Mouse (Mus musculus): ENCODE measurements around the gene Gm20517. TPM values are rescaled to one million over a fixed set of nuclear protein-coding genes. Genes with fewer than 3 reads are reported as not detected.
A peak's percentile ranks its signal among the peaks of the same experiment; 100 is the strongest.

Gene Gm20517
- total and polyA plus RNA-seq, 3 experiments, result 1.9 to 2.9 TPM; not detected in 1

GRCm38 (mm10) chr17:47609182-47609581 lies 2.2 kb upstream of the Gm20517 start:
- peak overlapping the region; percentile 80 for H3K9ac ChIP-seq (ENCODE audit: control insufficient read depth, low read depth, low read length, poor library complexity, severe bottlenecking)
- peaks cover 10 to 28% of the 10 kb centered on the region in 2 experiments for H3K36me3 ChIP-seq (ENCODE audit: control insufficient read depth in 1 of 2, insufficient read depth in 2 of 2, low read length in 2 of 2)
- H3K27ac ChIP-seq (ENCODE audit: control insufficient read depth, low read depth, low read length), result peak overlapping the region; percentile 21; the same call in 1 of the 2 replicates
- TF ChIP-seq ZNF384 (IDR thresholded peaks at IDR 0.05; ENCODE audit: low read depth, low read length) (peak; percentile 73), GABPA (IDR thresholded peaks at IDR 0.05; ENCODE audit: low read depth, low read length) (no peak)
- H3K27me3 ChIP-seq (ENCODE audit: control insufficient read depth in 1 of 2, insufficient read depth in 2 of 2, low read length in 2 of 2), result no peaks in the 10 kb centered on the region
- peak overlapping the region in 1 of 2 experiments; percentile 77; a peak in 2 of 4 replicates for H3K4me3 ChIP-seq (ENCODE audit: control insufficient read depth in 1 of 2, insufficient read depth in 1 of 2, low read depth in 2 of 2, low read length in 2 of 2)
- H3K9me3 ChIP-seq (replicated peaks; ENCODE audit: insufficient read depth, low read length), result no peaks in the 10 kb centered on the region
- H3K79me2 ChIP-seq (ENCODE audit: control insufficient read depth, insufficient read depth, low read length, poor library complexity), result peaks cover 70% of the 10 kb centered on the region
- peaks cover 0 to 27% of the 10 kb centered on the region in 2 experiments; a peak in 3 of 4 replicates for H3K4me1 ChIP-seq (ENCODE audit: control insufficient read depth in 1 of 2, insufficient read depth in 2 of 2, low read length in 2 of 2)
- DNase-seq (ENCODE audit: low read depth, low spot score), result peak; percentile 51

GRCm38 (mm10) chr17:47611661-47611982 lies 233 bp downstream of the Gm20517 start:
- peak overlapping the region; percentile 63 for H3K27ac ChIP-seq (ENCODE audit: control insufficient read depth, low read depth, low read length)
- peaks cover 83% of the 10 kb centered on the region for H3K79me2 ChIP-seq (ENCODE audit: control insufficient read depth, insufficient read depth, low read length, poor library complexity)
- H3K36me3 ChIP-seq (ENCODE audit: control insufficient read depth in 1 of 2, insufficient read depth in 2 of 2, low read length in 2 of 2), result peaks cover 8 to 42% of the 10 kb centered on the region in 2 experiments
- H3K9me3 ChIP-seq (replicated peaks; ENCODE audit: insufficient read depth, low read length), result no peaks in the 10 kb centered on the region
- H3K4me3 ChIP-seq (ENCODE audit: control insufficient read depth in 1 of 2, insufficient read depth in 1 of 2, low read depth in 2 of 2, low read length in 2 of 2), result peak overlapping the region; percentile 77 to 84
- peak overlapping the region; percentile 84 for H3K9ac ChIP-seq (ENCODE audit: control insufficient read depth, low read depth, low read length, poor library complexity, severe bottlenecking)
- no peaks in the 10 kb centered on the region for H3K27me3 ChIP-seq (ENCODE audit: control insufficient read depth in 1 of 2, insufficient read depth in 2 of 2, low read length in 2 of 2)
- TF ChIP-seq RCOR1 (IDR thresholded peaks at IDR 0.05; ENCODE audit: low read depth, low read length) (no peak), MEF2A (IDR thresholded peaks at IDR 0.05; ENCODE audit: extremely low read depth, insufficient replicate concordance, low read depth, low read length, poor library complexity, severe bottlenecking) (no peak), BHLHE40 (IDR thresholded peaks at IDR 0.05; ENCODE audit: borderline replicate concordance, low read depth, low read length) (no peak), CTCF (IDR thresholded peaks at IDR 0.05 in 2 of 3, conservative IDR thresholded peaks at IDR 0.05 in 1 of 3; ENCODE audit: control insufficient read depth in 1 of 3, insufficient read depth in 1 of 3, low read depth in 2 of 3, low read length in 3 of 3, poor library complexity in 1 of 3, severe bottlenecking in 1 of 3) (no peak), MYB (IDR thresholded peaks at IDR 0.05; ENCODE audit: low read depth, low read length) (no peak), KAT2A (conservative IDR thresholded peaks at IDR 0.05; ENCODE audit: low read depth, low read length) (no peak), POLR2AphosphoS2 (IDR thresholded peaks at IDR 0.05; ENCODE audit: low read length) (no peak), CHD2 (IDR thresholded peaks at IDR 0.05; ENCODE audit: low read length) (no peak), USF2 (IDR thresholded peaks at IDR 0.05; ENCODE audit: borderline replicate concordance in 1 of 2, insufficient read depth in 1 of 2, low read depth in 1 of 2, low read length in 2 of 2) (no peak), MAZ (IDR thresholded peaks at IDR 0.05; ENCODE audit: low read depth, low read length) (no peak), RAD21 (IDR thresholded peaks at IDR 0.05; ENCODE audit: low read depth, low read length) (no peak), E2F4 (IDR thresholded peaks at IDR 0.05; ENCODE audit: borderline replicate concordance, low read depth, low read length) (no peak), SMC3 (IDR thresholded peaks at IDR 0.05; ENCODE audit: low read depth, low read length) (no peak), MAX (IDR thresholded peaks at IDR 0.05; ENCODE audit: low read length) (no peak), SIN3A (IDR thresholded peaks at IDR 0.05; ENCODE audit: low read length) (no peak), MAFK (IDR thresholded peaks at IDR 0.05; ENCODE audit: borderline replicate concordance, low read depth, low read length) (no peak), POLR2A (IDR thresholded peaks at IDR 0.05; ENCODE audit: control insufficient read depth in 1 of 2, insufficient read depth in 1 of 2, low read depth in 1 of 2, low read length in 2 of 2, poor library complexity in 1 of 2) (peak in 1 of 2 experiments; percentile 60; a peak in 2 of 4 replicates), TCF12 (IDR thresholded peaks at IDR 0.05; ENCODE audit: low read depth, low read length) (no peak), JUND (IDR thresholded peaks at IDR 0.05; ENCODE audit: low read depth, low read length) (0 out of 2 replicates have a peak, but pooled peaks have one; percentile 1), EP300 (IDR thresholded peaks at IDR 0.05; ENCODE audit: low read depth in 1 of 2, low read length in 2 of 2) (0 out of 4 replicates have a peak, but pooled peaks of 1 of the 2 experiments have one; percentile 1), MXI1 (IDR thresholded peaks at IDR 0.05; ENCODE audit: low read depth, low read length) (no peak), GATA1 (IDR thresholded peaks at IDR 0.05; ENCODE audit: low read depth, low read length) (no peak), HCFC1 (IDR thresholded peaks at IDR 0.05; ENCODE audit: low read depth, low read length) (no peak), ZKSCAN1 (IDR thresholded peaks at IDR 0.05; ENCODE audit: low read depth, low read length) (no peak), UBTF (IDR thresholded peaks at IDR 0.05; ENCODE audit: borderline replicate concordance, insufficient read depth, low read depth, low read length) (no peak), ZC3H11A (IDR thresholded peaks at IDR 0.05; ENCODE audit: low read depth, low read length) (no peak)
- DNase-seq (ENCODE audit: low read depth, low spot score), result no peak
- peaks cover 7 to 38% of the 10 kb centered on the region in 2 experiments for H3K4me1 ChIP-seq (ENCODE audit: control insufficient read depth in 1 of 2, insufficient read depth in 2 of 2, low read length in 2 of 2)
